Mouse (Mus musculus) neural tube, embryonic 15.5 days (tissue): ENCODE measurements at regions not wholly inside any gene's neighbourhood (a gene's known extent, or its start where the extent isn't known, plus 50 kb on each side); places are given as distances from the start of the nearest gene placed in this dataset.

Experiments used
- ATAC-seq: fragments of 200-750 bp; cut with Nextera tagmentation; 2 replicates; pipeline ENCODE4 v1.8.0; 2017; ENCODE audit warnings: mild to moderate bottlenecking, moderate TSS enrichment, moderate library complexity; ENCODE audit not compliant: low FRiP score
- H3K27ac ChIP-seq: fragments of 300-500 bp; sonication (generic); replicated peaks from 2 replicates; pipeline ENCODE4 v1.5.1; 2015; ENCODE audit warnings: mild to moderate bottlenecking, inconsistent platforms
- H3K27me3 ChIP-seq: fragments of 300-500 bp; sonication (generic); replicated peaks from 2 replicates; pipeline ENCODE4 v1.6.1; 2015; ENCODE audit warnings: inconsistent platforms
- H3K36me3 ChIP-seq: fragments of 300-500 bp; sonication (generic); 2 replicates; pipeline ENCODE4 v1.6.1; 2015; ENCODE audit warnings: inconsistent platforms
- H3K4me1 ChIP-seq: fragments of 300-500 bp; sonication (generic); 2 replicates; pipeline ENCODE4 v1.6.1; 2015; ENCODE audit warnings: inconsistent platforms
- H3K4me2 ChIP-seq: fragments of 300-500 bp; sonication (generic); 2 replicates; pipeline ENCODE4 v1.6.1; 2015; ENCODE audit warnings: inconsistent platforms, mild to moderate bottlenecking, moderate library complexity
- H3K4me3 ChIP-seq: fragments of 300-500 bp; sonication (generic); replicated peaks from 2 replicates; pipeline ENCODE4 v1.5.1; 2015; ENCODE audit warnings: mild to moderate bottlenecking, inconsistent platforms
- H3K9ac ChIP-seq: fragments of 300-500 bp; sonication (generic); replicated peaks from 2 replicates; pipeline ENCODE4 v1.6.1; 2015; ENCODE audit warnings: mild to moderate bottlenecking, inconsistent platforms
- H3K9me3 ChIP-seq: fragments of 300-500 bp; sonication (generic); replicated peaks from 2 replicates; pipeline ENCODE4 v1.6.1; 2016; ENCODE audit warnings: inconsistent platforms
- WGBS: fragments of 180-500 bp; shearing (Covaris S2); methylation state at CpG from one replicate; pipeline ENCODE4 v1.1.7; 2015; ENCODE audit warnings: mixed read lengths; 5-methylcytosine and 5-hydroxymethylcytosine counted together

DNA sequence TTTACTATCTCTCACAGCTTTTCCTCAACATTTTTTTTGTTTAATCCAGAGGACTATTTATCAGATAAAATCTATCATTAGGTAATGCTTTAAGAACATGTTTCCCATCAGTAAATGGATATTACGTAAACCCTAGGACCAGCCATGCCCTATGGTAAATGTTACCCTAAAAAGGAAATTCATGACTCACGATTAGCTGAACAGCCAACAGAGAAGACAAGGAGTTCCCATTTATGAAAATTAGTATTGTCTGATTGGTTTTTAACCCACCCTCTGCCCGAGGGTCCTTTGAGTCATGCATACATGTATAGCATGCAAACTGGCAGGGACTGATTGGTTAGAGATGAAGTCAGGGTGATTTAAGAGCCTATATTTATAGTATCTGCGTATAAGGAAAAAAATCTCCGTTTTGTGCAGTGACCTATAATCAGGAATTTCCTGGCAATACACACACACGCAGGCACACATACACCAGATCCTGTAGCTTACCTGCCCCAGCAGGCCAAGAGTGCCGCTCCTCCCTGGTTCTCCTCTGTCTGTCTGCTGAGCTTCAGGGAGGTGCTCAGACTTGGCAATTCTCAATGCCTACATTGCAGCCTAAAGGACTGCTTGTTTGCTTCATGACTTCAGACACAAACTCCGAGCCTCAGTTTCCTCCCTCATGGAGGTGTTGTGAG is 174.0 kb upstream of the Fggy start:
- H3K27ac ChIP-seq, result no peak overlapping the region
- no peak for ATAC-seq
- no peaks in the 10 kb centered on the region for H3K27me3 ChIP-seq
- H3K4me3 ChIP-seq, result no peak overlapping the region
- WGBS, result 86% methylated on average over 8 of the region's 8 CpGs
- no peaks in the 10 kb centered on the region for H3K9me3 ChIP-seq
- no peak overlapping the region for H3K4me2 ChIP-seq
- no peaks in the 10 kb centered on the region for H3K36me3 ChIP-seq
- no peaks in the 10 kb centered on the region for H3K4me1 ChIP-seq
- H3K9ac ChIP-seq, result no peak overlapping the region

DNA sequence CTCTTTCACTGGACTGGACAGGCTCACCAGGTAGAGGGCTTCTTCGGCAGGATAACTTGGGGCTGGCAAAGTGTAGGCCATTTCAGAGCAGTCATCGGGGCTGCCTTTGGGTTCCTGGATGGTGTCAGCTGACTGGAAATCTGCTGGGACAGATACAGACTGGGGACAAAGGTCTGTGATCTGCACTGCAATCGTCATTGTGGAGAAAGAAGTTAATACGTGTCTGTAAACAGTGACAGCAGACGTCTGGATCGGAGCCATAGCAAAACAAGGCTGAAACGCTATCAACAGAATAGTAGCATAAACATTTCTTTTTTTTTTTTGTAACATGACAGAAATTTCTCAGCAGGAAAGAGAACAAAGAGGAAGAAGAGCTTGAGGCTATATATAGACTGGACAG is 171.8 kb upstream of the Fggy start:
- WGBS, result 72% methylated on average over 7 of the region's 7 CpGs
- no peak overlapping the region for H3K27ac ChIP-seq

DNA sequence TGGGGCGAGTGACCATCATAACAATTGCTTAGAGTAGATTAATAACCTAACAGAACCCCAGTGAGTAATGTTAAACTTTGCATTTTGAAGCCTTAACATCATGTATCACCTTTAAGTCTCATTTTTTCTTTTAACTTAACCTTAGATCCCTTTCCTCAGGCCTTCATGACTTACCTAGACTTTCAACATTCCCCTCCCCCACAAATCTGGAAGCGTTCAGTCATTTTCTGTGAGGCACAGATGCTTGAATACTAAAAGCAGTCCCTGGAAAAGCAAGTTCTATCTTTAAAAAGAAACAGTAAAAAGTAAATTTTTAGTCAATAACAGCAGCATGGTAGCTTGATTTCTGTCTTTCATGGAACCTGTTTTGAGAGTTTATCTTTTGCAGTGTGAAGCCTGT is 171.3 kb upstream of the Fggy start:
- WGBS, result 59% methylated on average over 2 of the region's 2 CpGs
- H3K9me3 ChIP-seq, result no peaks in the 10 kb centered on the region
- H3K36me3 ChIP-seq, result no peaks in the 10 kb centered on the region
- H3K27ac ChIP-seq, result no peak overlapping the region
- H3K4me3 ChIP-seq, result no peak overlapping the region
- H3K27me3 ChIP-seq, result no peaks in the 10 kb centered on the region
- no peak overlapping the region for H3K4me2 ChIP-seq
- ATAC-seq, result no peak
- H3K9ac ChIP-seq, result no peak overlapping the region
- no peaks in the 10 kb centered on the region for H3K4me1 ChIP-seq

More for the DNA sequence above, 171.8 kb upstream of the Fggy start:
- no peaks in the 10 kb centered on the region for H3K9me3 ChIP-seq
- no peak overlapping the region for H3K9ac ChIP-seq
- H3K4me3 ChIP-seq, result no peak overlapping the region
- no peaks in the 10 kb centered on the region for H3K27me3 ChIP-seq
- no peaks in the 10 kb centered on the region for H3K36me3 ChIP-seq
- H3K4me1 ChIP-seq, result no peaks in the 10 kb centered on the region
- no peak for ATAC-seq
- no peak overlapping the region for H3K4me2 ChIP-seq

DNA sequence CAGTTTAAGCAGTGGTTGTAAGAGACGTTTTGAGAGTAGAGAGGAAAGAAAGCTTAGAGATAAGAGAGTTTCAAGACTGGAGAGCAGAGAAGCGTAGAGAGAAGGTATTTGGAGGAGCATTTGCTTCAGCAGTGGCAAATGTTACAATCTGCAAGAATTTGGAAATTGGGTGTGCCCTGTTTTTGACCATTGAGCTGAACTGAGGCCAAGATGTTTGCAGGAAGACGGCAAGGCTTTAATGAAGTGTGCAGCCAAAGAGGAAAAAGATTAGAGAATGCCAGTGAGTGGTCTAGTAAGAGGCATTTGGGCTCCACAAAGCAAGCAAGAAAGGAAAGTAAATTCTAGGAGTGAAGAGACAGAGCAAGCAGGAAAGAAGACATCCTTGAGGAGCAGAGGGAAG is 168.8 kb upstream of the Fggy start:
- Histone ChIP-seq H3K9ac (no peak overlapping the region), H3K4me2 (no peak overlapping the region), H3K27ac (no peak overlapping the region), H3K4me1 (no peaks in the 10 kb centered on the region), H3K27me3 (no peaks in the 10 kb centered on the region), H3K36me3 (no peaks in the 10 kb centered on the region), H3K4me3 (no peak overlapping the region), H3K9me3 (no peaks in the 10 kb centered on the region)
- 85% methylated on average over 3 of the region's 3 CpGs for WGBS
- no peak for ATAC-seq

DNA sequence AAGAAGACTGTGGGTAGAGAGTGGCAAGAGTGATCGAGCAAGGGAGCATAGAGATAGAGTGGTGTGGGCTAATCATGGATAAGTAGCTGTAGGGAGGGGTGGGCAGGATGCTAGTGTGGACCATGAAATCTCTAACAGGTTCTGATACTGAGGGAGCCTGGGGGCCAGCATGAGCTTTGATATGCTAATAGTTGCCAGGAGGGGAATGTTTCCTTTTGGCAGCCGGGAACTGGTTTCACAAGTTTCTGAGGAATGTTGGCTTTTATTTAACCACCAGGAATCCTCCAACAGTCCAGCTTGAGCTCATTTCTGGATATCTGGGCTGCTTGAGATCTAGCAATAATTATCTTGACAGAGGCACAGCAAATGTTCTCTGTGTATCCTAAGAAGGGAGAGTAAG is 167.7 kb upstream of the Fggy start:
- Histone ChIP-seq H3K27me3 (no peaks in the 10 kb centered on the region), H3K4me1 (no peaks in the 10 kb centered on the region), H3K9ac (no peak overlapping the region), H3K27ac (no peak overlapping the region), H3K36me3 (no peaks in the 10 kb centered on the region), H3K4me3 (no peak overlapping the region), H3K9me3 (no peaks in the 10 kb centered on the region), H3K4me2 (no peak overlapping the region)
- no peak for ATAC-seq
- WGBS, result 54% methylated on average over 2 of the region's 2 CpGs

DNA sequence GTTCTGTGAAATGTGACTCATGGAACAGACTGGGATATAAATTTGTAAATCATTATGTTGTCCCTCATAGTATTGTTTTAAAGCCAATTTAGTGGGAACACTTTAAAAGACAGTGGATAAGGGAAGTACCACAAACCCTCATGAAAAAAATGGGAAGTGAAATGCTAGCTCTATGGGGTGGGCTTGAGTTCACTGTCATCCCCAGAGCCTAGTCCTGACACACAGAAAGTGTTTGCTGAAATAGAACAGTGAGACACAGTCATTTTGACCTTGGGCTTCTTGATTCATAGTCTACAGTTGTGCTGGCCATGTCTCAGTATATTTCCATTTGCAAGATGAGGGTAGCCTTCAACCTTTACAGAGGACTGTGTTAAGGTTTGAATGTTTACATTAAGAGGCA is 166.8 kb upstream of the Fggy start:
- no peaks in the 10 kb centered on the region for H3K9me3 ChIP-seq
- no peak overlapping the region for H3K4me2 ChIP-seq
- no peak overlapping the region for H3K4me3 ChIP-seq
- H3K36me3 ChIP-seq, result no peaks in the 10 kb centered on the region
- no peak overlapping the region for H3K27ac ChIP-seq
- H3K27me3 ChIP-seq, result no peaks in the 10 kb centered on the region
- no peaks in the 10 kb centered on the region for H3K4me1 ChIP-seq
- H3K9ac ChIP-seq, result no peak overlapping the region
- ATAC-seq, result no peak

DNA sequence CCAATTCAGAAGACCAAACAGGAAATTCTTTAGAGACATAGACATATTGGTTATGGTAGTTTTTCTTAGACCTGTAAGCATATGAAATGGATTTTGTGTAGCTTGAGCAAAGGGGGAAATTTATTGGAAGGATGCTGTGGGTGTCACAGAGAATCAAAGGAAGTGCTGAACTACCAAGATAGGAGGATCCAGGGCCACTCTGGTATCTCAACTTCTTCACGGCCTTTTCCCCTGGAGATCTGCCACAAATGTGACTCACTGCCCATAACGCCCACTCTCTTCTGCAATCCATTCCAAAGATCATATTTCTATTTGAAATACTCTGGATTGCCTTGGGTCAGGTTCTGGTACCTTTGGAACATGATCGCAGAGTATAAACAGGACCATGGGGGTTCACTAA is 161.6 kb upstream of the Fggy start:
- 94% methylated on average over 3 of the region's 3 CpGs for WGBS
- no peak overlapping the region for H3K27ac ChIP-seq
- H3K36me3 ChIP-seq, result no peaks in the 10 kb centered on the region
- ATAC-seq, result no peak
- no peak overlapping the region for H3K9ac ChIP-seq
- H3K4me1 ChIP-seq, result no peaks in the 10 kb centered on the region
- H3K4me3 ChIP-seq, result no peak overlapping the region
- no peaks in the 10 kb centered on the region for H3K9me3 ChIP-seq
- no peak overlapping the region for H3K4me2 ChIP-seq
- no peaks in the 10 kb centered on the region for H3K27me3 ChIP-seq

DNA sequence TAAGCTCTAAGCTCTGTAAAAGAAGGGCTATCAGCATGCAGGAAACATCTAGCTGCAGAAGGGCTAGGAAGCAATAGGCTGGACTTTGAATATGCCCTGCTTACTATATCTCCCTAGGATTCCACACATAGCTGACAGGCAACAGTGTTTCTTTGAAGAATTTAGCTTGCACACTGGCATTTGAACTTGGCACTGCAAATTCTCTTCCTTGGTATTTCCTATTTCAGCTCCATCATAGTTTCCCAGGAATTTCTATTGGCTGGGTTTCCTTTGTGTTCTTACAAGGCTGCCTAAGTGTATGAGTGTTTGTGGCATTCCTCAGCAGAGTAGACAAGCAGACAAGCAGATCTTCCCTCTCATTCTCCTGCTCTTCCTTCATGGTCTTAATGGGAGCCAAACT is 159.0 kb upstream of the Fggy start:
- H3K4me1 ChIP-seq, result no peaks in the 10 kb centered on the region
- no peak overlapping the region for H3K9ac ChIP-seq
- no peaks in the 10 kb centered on the region for H3K36me3 ChIP-seq
- H3K4me2 ChIP-seq, result no peak overlapping the region
- H3K27ac ChIP-seq, result no peak overlapping the region
- H3K27me3 ChIP-seq, result no peaks in the 10 kb centered on the region
- H3K9me3 ChIP-seq, result no peaks in the 10 kb centered on the region
- H3K4me3 ChIP-seq, result no peak overlapping the region
- ATAC-seq, result no peak

DNA sequence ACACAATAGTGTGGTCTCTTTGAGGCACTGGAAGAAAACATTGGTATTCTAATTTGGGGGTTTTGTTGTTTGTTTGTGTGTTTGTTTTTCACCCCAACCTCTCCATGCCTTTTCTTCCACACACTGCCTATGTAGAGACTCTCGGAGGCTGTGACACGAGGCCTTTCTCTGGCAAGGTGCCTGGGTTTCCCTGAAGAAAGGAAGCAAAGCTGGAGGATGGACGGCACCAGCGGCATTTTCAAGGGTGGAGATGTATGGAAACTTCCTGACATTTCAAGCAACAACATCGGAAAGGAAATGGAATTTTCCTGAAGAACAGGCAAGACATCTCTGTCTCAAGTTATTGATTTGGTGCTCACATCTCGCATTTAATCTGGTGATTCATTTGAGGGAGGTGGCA is 155.0 kb upstream of the Fggy start:
- no peak overlapping the region for H3K4me2 ChIP-seq
- WGBS, result 75% methylated on average over 6 of the region's 6 CpGs
- no peak for ATAC-seq
- no peak overlapping the region for H3K9ac ChIP-seq
- H3K4me3 ChIP-seq, result no peak overlapping the region
- no peaks in the 10 kb centered on the region for H3K36me3 ChIP-seq
- H3K27ac ChIP-seq, result no peak overlapping the region
- H3K9me3 ChIP-seq, result no peaks in the 10 kb centered on the region
- no peaks in the 10 kb centered on the region for H3K4me1 ChIP-seq
- no peaks in the 10 kb centered on the region for H3K27me3 ChIP-seq

DNA sequence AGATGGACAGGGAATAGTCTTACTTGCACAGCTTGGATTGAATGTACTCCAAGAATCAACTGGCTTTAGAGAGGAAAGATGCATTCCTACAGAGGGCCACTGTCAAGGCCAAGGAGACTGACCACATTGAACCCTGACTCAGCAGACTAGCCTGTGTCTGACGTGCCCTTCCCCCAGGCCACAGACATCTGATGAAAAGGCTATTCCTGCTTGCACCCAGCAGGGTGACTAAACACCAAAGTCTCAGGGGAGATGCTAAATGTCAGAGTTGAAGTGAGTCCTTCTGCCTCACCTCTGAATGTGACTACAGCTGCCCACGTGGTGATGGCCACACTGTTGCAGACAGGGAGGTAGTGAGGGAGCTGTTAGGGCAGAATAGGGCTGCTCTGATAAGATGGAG is 140.2 kb upstream of the Fggy start:
- ATAC-seq, result no peak
- no peaks in the 10 kb centered on the region for H3K27me3 ChIP-seq
- no peak overlapping the region for H3K4me2 ChIP-seq
- no peak overlapping the region for H3K4me3 ChIP-seq
- H3K27ac ChIP-seq, result no peak overlapping the region
- H3K4me1 ChIP-seq, result no peaks in the 10 kb centered on the region
- H3K9me3 ChIP-seq, result no peaks in the 10 kb centered on the region
- 42% methylated on average over 2 of the region's 2 CpGs for WGBS
- H3K36me3 ChIP-seq, result no peaks in the 10 kb centered on the region
- no peak overlapping the region for H3K9ac ChIP-seq

DNA sequence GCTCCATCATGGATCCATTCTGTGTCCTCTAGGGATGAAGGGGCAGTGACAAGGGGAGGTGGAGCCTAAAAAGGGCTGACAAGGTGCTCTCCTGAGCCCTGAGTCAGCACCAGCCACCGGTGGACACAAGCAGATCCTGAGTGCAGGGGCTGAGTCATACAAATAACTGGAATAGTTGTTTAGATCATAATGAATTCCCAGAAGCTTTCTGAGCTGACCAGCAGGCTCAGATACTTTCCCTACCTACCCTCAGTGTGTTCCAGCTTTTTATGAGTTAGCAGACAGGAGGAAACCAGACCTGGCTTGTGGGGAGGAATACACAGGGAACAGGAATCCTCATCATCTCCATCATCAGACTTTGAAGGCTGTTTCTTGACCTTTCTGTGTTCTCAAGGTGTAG is 130.7 kb upstream of the Fggy start:
- no peaks in the 10 kb centered on the region for H3K4me1 ChIP-seq
- no peak for ATAC-seq
- H3K27me3 ChIP-seq, result no peaks in the 10 kb centered on the region
- WGBS, result 68% methylated on average over 1 of the region's 1 CpGs
- no peaks in the 10 kb centered on the region for H3K9me3 ChIP-seq
- H3K36me3 ChIP-seq, result no peaks in the 10 kb centered on the region
- H3K4me3 ChIP-seq, result no peak overlapping the region
- no peak overlapping the region for H3K9ac ChIP-seq
- no peak overlapping the region for H3K4me2 ChIP-seq
- no peak overlapping the region for H3K27ac ChIP-seq

DNA sequence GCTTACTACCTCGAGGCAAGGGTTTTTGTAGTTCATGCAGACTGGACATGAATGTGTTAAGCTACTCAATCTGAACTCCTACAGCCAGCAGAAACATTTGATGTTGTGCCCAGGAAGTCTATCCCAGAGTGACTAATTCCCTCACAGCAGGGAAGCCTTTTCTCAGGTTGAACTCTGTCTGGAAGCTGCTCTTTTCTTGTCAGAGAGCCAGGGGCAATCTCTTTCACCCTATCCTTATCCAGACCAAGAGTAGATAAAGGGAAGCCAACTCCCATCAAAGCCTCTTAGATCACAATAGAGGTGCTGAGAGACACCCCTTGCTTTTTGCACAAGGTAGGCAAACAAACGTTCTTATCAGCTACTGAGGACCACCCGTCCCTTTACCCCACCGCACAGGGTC is 122.8 kb upstream of the Fggy start:
- ATAC-seq, result no peak
- H3K9me3 ChIP-seq, result no peaks in the 10 kb centered on the region
- no peaks in the 10 kb centered on the region for H3K36me3 ChIP-seq
- no peak overlapping the region for H3K4me3 ChIP-seq
- 43% methylated on average over 4 of the region's 4 CpGs for WGBS
- no peak overlapping the region for H3K27ac ChIP-seq
- no peaks in the 10 kb centered on the region for H3K27me3 ChIP-seq
- no peak overlapping the region for H3K9ac ChIP-seq
- H3K4me1 ChIP-seq, result no peaks in the 10 kb centered on the region
- H3K4me2 ChIP-seq, result no peak overlapping the region

DNA sequence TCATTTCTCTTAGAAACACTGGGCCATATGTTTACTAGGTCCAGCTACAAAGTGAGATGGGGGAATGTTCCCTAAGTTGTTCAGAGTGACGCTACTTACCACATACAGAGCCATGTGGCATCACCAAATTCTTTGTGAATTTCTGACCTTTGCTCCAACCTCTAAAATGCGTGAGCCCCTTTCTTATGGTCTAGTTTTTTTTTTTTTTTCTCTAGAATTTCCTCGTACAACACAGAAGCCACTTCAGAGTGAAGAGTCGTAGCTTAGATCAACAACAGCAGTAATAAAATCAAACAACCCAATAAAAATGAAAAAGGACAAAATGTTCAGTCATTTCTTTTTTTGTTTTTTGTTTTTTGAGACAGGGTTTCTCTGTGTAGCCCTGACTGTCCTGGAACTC is 122.2 kb upstream of the Fggy start:
- H3K4me2 ChIP-seq, result no peak overlapping the region
- no peaks in the 10 kb centered on the region for H3K9me3 ChIP-seq
- H3K27me3 ChIP-seq, result no peaks in the 10 kb centered on the region
- H3K36me3 ChIP-seq, result no peaks in the 10 kb centered on the region
- no peak for ATAC-seq
- 49% methylated on average over 4 of the region's 4 CpGs for WGBS
- no peak overlapping the region for H3K9ac ChIP-seq
- H3K4me3 ChIP-seq, result no peak overlapping the region
- H3K27ac ChIP-seq, result no peak overlapping the region
- no peaks in the 10 kb centered on the region for H3K4me1 ChIP-seq
